Mouse (Mus musculus) stomach, postnatal 0 days (tissue): ENCODE measurements around the gene Dlg2. TPM values are rescaled to one million over a fixed set of nuclear protein-coding genes. Genes with fewer than 3 reads are reported as not detected.

Source experiments
- ATAC-seq: fragments of 200-750 bp; cut with Nextera tagmentation; 2 replicates; pipeline ENCODE4 v1.8.0; 2017; ENCODE audit not compliant: low FRiP score, low TSS enrichment
- DNase-seq: peaks from one replicate; pipeline ENCODE4 v3.0.0-alpha.2; 2016; ENCODE audit warnings: low spot score
- H3K27ac ChIP-seq: fragments of 300-500 bp; sonication (generic); replicated peaks from 2 replicates; pipeline ENCODE4 v1.5.1; 2014; ENCODE audit warnings: mild to moderate bottlenecking, control low read depth
- H3K27me3 ChIP-seq: fragments of 300-500 bp; sonication (generic); 2 replicates; pipeline ENCODE4 v1.6.1; 2014; ENCODE audit warnings: low read length; ENCODE audit not compliant: control insufficient read depth, insufficient read depth
- H3K36me3 ChIP-seq: fragments of 300-500 bp; sonication (generic); 2 replicates; pipeline ENCODE4 v1.6.1; 2014; ENCODE audit warnings: low read length, mixed read lengths; ENCODE audit not compliant: control insufficient read depth, insufficient read depth
- H3K4me1 ChIP-seq: fragments of 300-500 bp; sonication (generic); replicated peaks from 2 replicates; pipeline ENCODE4 v1.6.1; 2014; ENCODE audit warnings: antibody characterized with exemption; ENCODE audit not compliant: control insufficient read depth, insufficient read depth
- H3K4me2 ChIP-seq: fragments of 300-500 bp; sonication (generic); replicated peaks from 2 replicates; pipeline ENCODE4 v1.6.1; 2014; ENCODE audit warnings: low read depth, mild to moderate bottlenecking, control low read depth, moderate library complexity
- H3K4me3 ChIP-seq: fragments of 300-500 bp; sonication (generic); 2 replicates; pipeline ENCODE4 v1.5.1; 2014; ENCODE audit warnings: low read depth, low read length, control low read depth
- H3K9ac ChIP-seq: fragments of 300-500 bp; sonication (generic); 2 replicates; pipeline ENCODE4 v1.6.1; 2014; ENCODE audit warnings: mild to moderate bottlenecking, low read length, control low read depth, mixed read lengths
- H3K9me3 ChIP-seq: fragments of 300-500 bp; sonication (generic); 2 replicates; pipeline ENCODE4 v1.6.1; 2016; ENCODE audit warnings: low read length; ENCODE audit not compliant: control insufficient read depth
- CTCF ChIP-seq: IDR thresholded peaks from 2 replicates; pipeline ENCODE4 v1.5.1; 2016; ENCODE audit warnings: antibody characterized with exemption, low read depth, mild to moderate bottlenecking, moderate library complexity
- EP300 ChIP-seq: optimal IDR thresholded peaks from 2 replicates; pipeline ENCODE3; 2016; ENCODE audit warnings: antibody characterized with exemption
- WGBS: fragments of 180-500 bp; shearing (Covaris S2); extraction: QIAGEN DNeasy Blood & Tissue Kit; methylation state at CpG from one replicate; pipeline ENCODE4 v1.1.7; 2014; 5-methylcytosine and 5-hydroxymethylcytosine counted together
- polyA plus RNA-seq: library from polyadenylated mRNA; unstranded; fragments of >200 nt; fragmentation: Nextera tagmentation; extraction: Ambion mirVana; gene quantifications from 2 replicates; pipeline ENCODE4 v1.2.1, GENCODE M21; 2015

Gene Dlg2
- polyA plus RNA-seq, 1 experiment from 2014 or later, result 12.8 TPM

GRCm38 (mm10) chr7:91442447-91443376, 966.2 kb downstream of the Dlg2 start:
- H3K4me2 ChIP-seq, result no peak overlapping the region
- no peaks in the 10 kb centered on the region for H3K36me3 ChIP-seq
- TF ChIP-seq EP300 (no peak), CTCF (no peak)
- DNase-seq (no peak), ATAC-seq (no peak)
- no peaks in the 10 kb centered on the region for H3K9me3 ChIP-seq
- H3K4me1 ChIP-seq, result no peaks in the 10 kb centered on the region
- no peak overlapping the region for H3K27ac ChIP-seq
- WGBS, result 67% methylated on average over 11 of the region's 11 CpGs
- H3K9ac ChIP-seq, result no peak overlapping the region
- H3K4me3 ChIP-seq, result no peak overlapping the region
- H3K27me3 ChIP-seq, result no peaks in the 10 kb centered on the region

GRCm38 (mm10) chr7:91443377-91443714, 966.9 kb downstream of the Dlg2 start:
- no peak overlapping the region for H3K4me3 ChIP-seq
- H3K4me1 ChIP-seq, result no peaks in the 10 kb centered on the region
- H3K4me2 ChIP-seq, result no peak overlapping the region
- ATAC-seq, result no peak
- H3K27me3 ChIP-seq, result no peaks in the 10 kb centered on the region
- no peak overlapping the region for H3K9ac ChIP-seq
- no peaks in the 10 kb centered on the region for H3K9me3 ChIP-seq
- WGBS, result 71% methylated on average over 5 of the region's 5 CpGs
- H3K36me3 ChIP-seq, result no peaks in the 10 kb centered on the region
- H3K27ac ChIP-seq, result no peak overlapping the region
- no peak for TF ChIP-seq CTCF
- no peak for TF ChIP-seq EP300
- DNase-seq, result no peak

- Histone ChIP-seq H3K27me3 (no peaks in the 10 kb centered on the region), H3K4me3 (no peak overlapping the region), H3K9me3 (no peaks in the 10 kb centered on the region), H3K27ac (no peak overlapping the region), H3K4me1 (no peaks in the 10 kb centered on the region), H3K9ac (no peak overlapping the region), H3K36me3 (no peaks in the 10 kb centered on the region), H3K4me2 (no peak overlapping the region)
- ATAC-seq, result no peak
- TF ChIP-seq CTCF (no peak), EP300 (no peak)
- no peak for DNase-seq
- WGBS, result 27% methylated on average over 3 of the region's 3 CpGs
Observed at GRCm38 (mm10) chr7:91443913-91444312, 967.4 kb downstream of the Dlg2 start.

GRCm38 (mm10) chr7:91444728-91445127, 968.3 kb downstream of the Dlg2 start:
- H3K4me1 ChIP-seq, result no peaks in the 10 kb centered on the region
- ATAC-seq, result no peak
- H3K27me3 ChIP-seq, result no peaks in the 10 kb centered on the region
- H3K36me3 ChIP-seq, result no peaks in the 10 kb centered on the region
- no peak overlapping the region for H3K9ac ChIP-seq
- no peak overlapping the region for H3K4me3 ChIP-seq
- H3K27ac ChIP-seq, result no peak overlapping the region
- TF ChIP-seq CTCF (no peak), EP300 (no peak)
- no peak overlapping the region for H3K4me2 ChIP-seq
- 51% methylated on average over 3 of the region's 3 CpGs for WGBS
- no peaks in the 10 kb centered on the region for H3K9me3 ChIP-seq
- no peak for DNase-seq

- no peak overlapping the region for H3K4me3 ChIP-seq
- no peaks in the 10 kb centered on the region for H3K4me1 ChIP-seq
- H3K36me3 ChIP-seq, result no peaks in the 10 kb centered on the region
- TF ChIP-seq EP300 (no peak), CTCF (no peak)
- ATAC-seq (no peak), DNase-seq (no peak)
- H3K9ac ChIP-seq, result no peak overlapping the region
- H3K9me3 ChIP-seq, result no peaks in the 10 kb centered on the region
- no peak overlapping the region for H3K4me2 ChIP-seq
- no peak overlapping the region for H3K27ac ChIP-seq
- H3K27me3 ChIP-seq, result no peaks in the 10 kb centered on the region
- 22% methylated on average over 1 of the region's 1 CpGs for WGBS
Observed at GRCm38 (mm10) chr7:91456796-91457195, 980.3 kb downstream of the Dlg2 start.

- TF ChIP-seq EP300 (no peak), CTCF (peak; percentile 95)
- no peaks in the 10 kb centered on the region for H3K9me3 ChIP-seq
- H3K4me3 ChIP-seq, result no peak overlapping the region
- H3K4me2 ChIP-seq, result no peak overlapping the region
- H3K9ac ChIP-seq, result no peak overlapping the region
- H3K36me3 ChIP-seq, result no peaks in the 10 kb centered on the region
- WGBS, result 0% methylated on average over 1 of the region's 1 CpGs
- H3K27me3 ChIP-seq, result no peaks in the 10 kb centered on the region
- no peak overlapping the region for H3K27ac ChIP-seq
- peak; percentile 66 for DNase-seq
- no peaks in the 10 kb centered on the region for H3K4me1 ChIP-seq
- no peak for ATAC-seq
Observed at GRCm38 (mm10) chr7:91457207-91457606, 980.7 kb downstream of the Dlg2 start.
